Mouse (Mus musculus): ENCODE results near the gene Dnajc28. TPM values are rescaled to one million over a fixed set of nuclear protein-coding genes. Genes with fewer than 3 reads are reported as not detected.
"Not testable (repeated sequence)": the region's sequence is repeated elsewhere in the genome, so short reads cannot be mapped to it uniquely, and the experiment has no call there.

The Dnajc28 gene
- total RNA-seq (2014; fragmentation: Nextera tagmentation), result 2.2 and 2.5 TPM in 2 replicates
- total RNA-seq (2017), result 3.9 and 5.0 TPM in 2 replicates

GRCm38 (mm10) chr16:91618511-91619501 is at the start of gene Dnajc28:
Dnajc28 (minus strand) TSS chr16:91619026.
- peak; percentile 92 for ATAC-seq (replicated peaks; ENCODE audit: low FRiP score, low TSS enrichment, poor library complexity, severe bottlenecking)

DNA sequence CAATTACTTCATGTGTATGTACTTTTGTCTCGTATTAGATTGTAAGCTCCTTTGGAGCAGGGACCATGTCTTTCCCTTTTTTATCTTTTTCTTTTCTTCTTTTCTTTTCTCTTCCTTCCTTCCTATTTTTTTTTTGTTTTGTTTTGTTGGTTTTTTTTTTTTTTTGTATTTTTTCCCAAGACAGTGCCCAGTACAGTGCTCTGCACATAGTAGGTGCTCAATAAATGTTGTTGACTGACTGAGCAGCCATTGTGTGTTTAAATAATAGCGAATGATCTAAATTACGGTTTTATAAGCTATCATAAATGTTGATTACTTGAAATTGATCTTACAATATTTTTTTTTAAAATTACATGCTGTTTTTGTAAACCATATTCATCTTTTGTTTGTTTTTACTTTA is 45.0 kb upstream of the Dnajc28 start:
- ATAC-seq (replicated peaks; ENCODE audit: low FRiP score, low TSS enrichment, poor library complexity, severe bottlenecking), result no peak

DNA sequence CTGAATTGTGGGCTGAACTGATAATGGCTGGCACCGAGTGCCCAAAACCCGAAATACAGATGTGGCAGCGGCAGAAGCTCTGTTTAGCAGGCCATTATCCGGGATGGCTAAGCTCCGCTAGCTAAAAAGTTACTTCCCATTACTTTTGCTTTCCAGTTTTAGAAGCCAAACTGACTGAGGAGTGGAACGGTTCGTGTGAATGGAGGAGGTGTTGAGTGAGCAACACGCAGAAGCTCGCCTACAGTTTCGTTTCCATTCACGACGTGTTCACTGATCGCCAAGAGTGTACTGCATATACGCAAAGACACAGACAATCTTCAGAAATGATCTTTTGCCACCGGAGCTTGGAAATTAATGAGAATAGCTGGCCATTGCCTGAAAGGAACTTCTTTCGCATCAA is 43.5 kb upstream of the Dnajc28 start:
- ATAC-seq (replicated peaks; ENCODE audit: low FRiP score, low TSS enrichment, poor library complexity, severe bottlenecking), result no peak

- no peak for ATAC-seq (replicated peaks; ENCODE audit: low FRiP score, low TSS enrichment, poor library complexity, severe bottlenecking)
Measured at GRCm38 (mm10) chr16:91661397-91661796, 42.6 kb upstream of the Dnajc28 start.

- no peak for ATAC-seq (replicated peaks; ENCODE audit: low FRiP score, low TSS enrichment, poor library complexity, severe bottlenecking)
Measured at GRCm38 (mm10) chr16:91659798-91660197, 41.0 kb upstream of the Dnajc28 start.

- ATAC-seq (replicated peaks; ENCODE audit: low FRiP score, low TSS enrichment, poor library complexity, severe bottlenecking), result no peak
Measured at GRCm38 (mm10) chr16:91658471-91658870, 39.6 kb upstream of the Dnajc28 start.

DNA sequence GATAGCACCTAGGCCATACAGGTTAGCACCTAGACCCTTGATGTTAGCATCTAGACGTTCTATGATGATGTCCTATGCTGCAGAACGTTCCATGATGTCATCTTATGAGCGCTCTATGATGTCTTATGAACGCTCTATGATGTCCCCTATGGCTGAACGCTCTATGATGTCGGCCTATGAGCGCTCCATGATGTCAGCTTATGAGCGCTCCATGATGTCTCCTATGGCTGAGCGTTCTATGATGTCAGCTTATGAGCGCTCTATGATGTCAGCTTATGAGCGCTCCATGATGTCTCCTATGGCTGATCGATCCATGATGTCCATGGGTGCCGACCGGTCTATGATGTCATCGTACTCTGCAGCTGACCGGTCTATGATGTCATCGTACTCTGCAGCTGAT is 38.5 kb upstream of the Dnajc28 start:
- ATAC-seq (replicated peaks; ENCODE audit: low FRiP score, low TSS enrichment, poor library complexity, severe bottlenecking), result no peak

DNA sequence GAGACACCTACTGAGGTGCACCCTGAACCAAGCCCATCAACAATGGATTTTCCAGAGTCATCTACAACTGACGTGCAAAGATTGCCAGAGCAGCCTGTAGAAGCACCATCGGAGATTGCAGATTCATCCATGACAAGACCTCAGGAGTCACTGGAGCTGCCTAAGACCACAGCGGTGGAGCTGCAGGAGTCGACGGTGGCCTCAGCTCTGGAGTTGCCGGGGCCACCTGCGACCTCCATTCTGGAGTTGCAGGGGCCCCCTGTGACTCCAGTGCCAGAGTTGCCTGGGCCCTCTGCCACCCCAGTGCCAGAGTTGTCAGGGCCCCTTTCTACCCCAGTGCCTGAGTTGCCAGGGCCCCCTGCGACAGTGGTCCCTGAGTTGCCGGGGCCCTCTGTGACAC is 36.5 kb upstream of the Dnajc28 start:
- ATAC-seq (replicated peaks; ENCODE audit: low FRiP score, low TSS enrichment, poor library complexity, severe bottlenecking), result no peak

GRCm38 (mm10) chr16:91652191-91652590 is 33.4 kb upstream of the Dnajc28 start:
- no peak for ATAC-seq (replicated peaks; ENCODE audit: low FRiP score, low TSS enrichment, poor library complexity, severe bottlenecking)

GRCm38 (mm10) chr16:91649781-91650180 is 31.0 kb upstream of the Dnajc28 start:
- ATAC-seq (replicated peaks; ENCODE audit: low FRiP score, low TSS enrichment, poor library complexity, severe bottlenecking), result no peak

- ATAC-seq (replicated peaks; ENCODE audit: low FRiP score, low TSS enrichment, poor library complexity, severe bottlenecking), result no peak
Measured at GRCm38 (mm10) chr16:91649246-91649645, 30.4 kb upstream of the Dnajc28 start.

- no peak for ATAC-seq (replicated peaks; ENCODE audit: low FRiP score, low TSS enrichment, poor library complexity, severe bottlenecking)
Measured at GRCm38 (mm10) chr16:91648220-91648550, 29.4 kb upstream of the Dnajc28 start.

DNA sequence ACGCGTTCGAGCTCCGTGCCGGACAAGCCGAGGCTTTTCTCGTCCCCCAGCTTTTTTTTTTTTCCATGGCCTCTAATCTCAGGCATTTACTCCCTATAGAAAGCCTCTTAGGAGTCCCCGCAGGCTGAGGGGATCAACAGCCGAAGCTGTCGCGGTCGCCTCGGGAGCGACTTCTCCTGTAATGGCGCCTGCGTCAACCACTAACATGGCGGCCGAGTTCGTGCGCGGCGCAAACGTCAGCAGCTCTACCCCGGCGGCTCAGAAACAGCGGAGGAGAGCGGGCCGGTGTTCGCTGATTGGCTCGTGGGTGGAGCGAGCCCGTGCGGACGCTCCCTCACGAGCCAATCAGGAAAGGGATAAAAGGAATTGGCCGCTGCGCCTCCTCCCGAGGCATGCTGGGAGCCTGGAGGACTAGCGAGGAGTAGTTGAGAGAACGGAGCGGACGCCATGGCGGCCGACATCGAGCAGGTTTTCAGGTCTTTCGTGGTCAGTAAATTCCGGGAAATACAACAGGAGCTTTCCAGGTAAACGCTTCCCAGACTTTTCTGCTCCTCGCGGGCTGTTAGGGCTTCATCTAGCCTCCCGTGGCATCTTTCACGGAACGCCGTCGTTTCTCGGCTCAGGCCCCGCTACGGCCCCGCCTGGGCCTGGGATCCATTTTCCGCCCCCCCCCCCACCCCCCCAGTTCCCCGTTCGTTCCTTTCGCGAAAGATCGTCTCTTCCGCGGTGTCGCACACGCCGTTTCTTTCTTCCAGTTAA is 28.8 kb upstream of the Dnajc28 start, which contains the start of gene Son:
TSS of gene Son (plus strand) at position 46 of the 759 bp plus-strand sequence.
- peak; percentile 89 for ATAC-seq (replicated peaks; ENCODE audit: low FRiP score, low TSS enrichment, poor library complexity, severe bottlenecking)

- peak; percentile 80 for ATAC-seq (replicated peaks; ENCODE audit: low FRiP score, low TSS enrichment, poor library complexity, severe bottlenecking)
Measured at GRCm38 (mm10) chr16:91646681-91647419, 28.0 kb upstream of the Dnajc28 start, which contains the start of gene Gart. Gart (minus strand) TSS chr16:91646952.

DNA sequence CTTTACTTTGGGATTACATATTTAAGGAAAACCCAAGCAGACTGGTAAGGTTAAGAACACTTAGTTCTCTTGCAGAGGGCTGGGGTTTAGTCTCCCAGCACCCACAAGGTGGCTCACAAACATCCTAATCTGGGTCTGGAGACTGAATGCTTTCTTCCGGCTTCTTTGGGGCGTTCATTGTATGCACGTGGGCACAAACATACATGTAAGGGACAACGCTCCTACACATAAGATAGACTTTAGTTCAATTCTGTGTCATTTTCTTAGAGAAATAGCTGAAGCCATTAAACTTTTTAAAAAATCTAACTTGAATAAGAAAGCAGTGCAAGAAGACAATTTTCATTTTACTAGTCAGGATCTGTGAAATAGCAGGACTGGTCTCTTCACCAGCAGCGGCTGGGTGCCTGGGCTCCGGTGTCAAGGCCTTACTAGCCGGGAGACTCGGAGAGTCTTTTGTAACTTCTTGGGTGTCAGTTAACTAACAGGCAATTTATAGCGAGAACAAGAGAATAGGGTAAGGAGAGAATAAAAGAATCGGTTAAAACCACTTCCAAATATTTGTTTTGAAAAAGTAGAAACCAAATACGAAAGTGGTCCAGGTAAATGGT is 27.3 kb upstream of the Dnajc28 start:
- ATAC-seq (replicated peaks; ENCODE audit: low FRiP score, low TSS enrichment, poor library complexity, severe bottlenecking), result peak; percentile 32; the same call in 1 of the 2 replicates

- not testable (repeated sequence) for ATAC-seq (replicated peaks; ENCODE audit: low FRiP score, low TSS enrichment, poor library complexity, severe bottlenecking)
Measured at GRCm38 (mm10) chr16:91645420-91645819, 26.6 kb upstream of the Dnajc28 start.

DNA sequence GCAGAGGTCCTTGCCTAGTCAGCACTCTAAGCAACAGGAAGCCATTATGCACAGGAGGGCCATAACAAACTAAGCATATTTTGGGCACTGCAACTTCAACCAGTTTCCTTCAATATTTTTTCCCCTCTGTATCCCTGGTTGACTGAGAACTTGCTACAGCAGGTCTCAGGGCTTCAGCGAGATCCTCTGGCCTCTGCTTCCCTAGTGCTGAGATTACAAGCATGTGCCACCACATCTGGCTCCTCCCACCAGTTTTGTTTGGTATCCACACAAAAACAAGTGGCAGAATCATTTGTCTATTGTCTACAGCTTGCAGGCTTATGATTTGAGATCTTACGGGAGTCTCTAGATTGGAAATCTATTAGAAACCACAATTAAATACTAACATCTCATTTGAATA is 26.1 kb upstream of the Dnajc28 start:
- no peak for ATAC-seq (replicated peaks; ENCODE audit: low FRiP score, low TSS enrichment, poor library complexity, severe bottlenecking)

DNA sequence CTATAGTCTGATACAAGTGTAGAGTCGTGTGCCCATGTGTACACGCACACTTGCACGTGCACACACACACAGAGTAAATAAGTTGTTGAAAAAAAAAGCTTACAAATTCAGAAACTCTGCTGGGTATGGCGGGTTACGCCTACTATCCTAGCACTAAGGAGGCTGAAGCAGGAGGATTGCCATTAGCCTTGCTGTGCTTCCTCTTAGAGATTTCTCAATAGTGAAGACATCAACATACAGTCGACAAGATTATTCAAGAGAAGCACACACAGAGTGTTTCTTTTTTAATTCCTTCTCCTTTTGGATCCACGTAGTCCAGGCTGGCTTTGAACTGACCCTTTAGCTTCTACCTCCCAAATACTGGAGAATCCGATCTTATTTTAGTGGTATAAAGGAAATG is 21.3 kb upstream of the Dnajc28 start:
- no peak for ATAC-seq (replicated peaks; ENCODE audit: low FRiP score, low TSS enrichment, poor library complexity, severe bottlenecking)

GRCm38 (mm10) chr16:91639636-91640035 is 20.8 kb upstream of the Dnajc28 start:
- ATAC-seq (replicated peaks; ENCODE audit: low FRiP score, low TSS enrichment, poor library complexity, severe bottlenecking), result no peak
